Mouse (Mus musculus): ENCODE results near the gene Galc.
"Not testable (repeated sequence)": the region's sequence is repeated elsewhere in the genome, so short reads cannot be mapped to it uniquely, and the experiment has no call there.

Gene Galc

GRCm38 (mm10) chr12:98255373-98255995 lies 3.8 kb downstream of the Galc start:
- DNase-seq (ENCODE audit: low spot score in 2 of 2): no peak

GRCm38 (mm10) chr12:98252417-98252816 lies 6.8 kb downstream of the Galc start:
- DNase-seq (ENCODE audit: low spot score in 2 of 2): no peak

- no peak for DNase-seq (ENCODE audit: low spot score in 2 of 2)
Measured at GRCm38 (mm10) chr12:98250327-98250726, 8.9 kb downstream of the Galc start.

GRCm38 (mm10) chr12:98249671-98250070 lies 9.6 kb downstream of the Galc start:
- no peak for DNase-seq (ENCODE audit: low spot score in 2 of 2)

- DNase-seq (ENCODE audit: low spot score in 2 of 2): no peak
Measured at GRCm38 (mm10) chr12:98246835-98247234, 12.4 kb downstream of the Galc start.

GRCm38 (mm10) chr12:98244865-98245264 lies 14.4 kb downstream of the Galc start:
- no peak for DNase-seq (ENCODE audit: low spot score in 2 of 2)

- DNase-seq (ENCODE audit: low spot score in 2 of 2): no peak
Measured at GRCm38 (mm10) chr12:98244161-98244560, 15.1 kb downstream of the Galc start.

- not testable (repeated sequence) for DNase-seq (ENCODE audit: low spot score in 2 of 2)
Measured at GRCm38 (mm10) chr12:98238478-98238877, 20.8 kb downstream of the Galc start.

- DNase-seq (ENCODE audit: low spot score in 2 of 2): no peak
Measured at GRCm38 (mm10) chr12:98227037-98227436, 32.2 kb downstream of the Galc start.

- DNase-seq (ENCODE audit: low spot score in 2 of 2): no peak
Measured at GRCm38 (mm10) chr12:98223286-98223685, 36.0 kb downstream of the Galc start.

- no peak for DNase-seq (ENCODE audit: low spot score in 2 of 2)
Measured at GRCm38 (mm10) chr12:98216432-98216831, 42.8 kb downstream of the Galc start.

- DNase-seq (ENCODE audit: low spot score in 2 of 2): no peak
Measured at GRCm38 (mm10) chr12:98215512-98215911, 43.7 kb downstream of the Galc start.

- no peak for DNase-seq (ENCODE audit: low spot score in 2 of 2)
Measured at GRCm38 (mm10) chr12:98214191-98214590, 45.1 kb downstream of the Galc start.

- DNase-seq (ENCODE audit: low spot score in 2 of 2): no peak
Measured at GRCm38 (mm10) chr12:98213791-98214190, 45.5 kb downstream of the Galc start.

- DNase-seq (ENCODE audit: low spot score in 2 of 2): no peak
Measured at GRCm38 (mm10) chr12:98213332-98213731, 45.9 kb downstream of the Galc start.

- DNase-seq (ENCODE audit: low spot score in 2 of 2): no peak
Measured at GRCm38 (mm10) chr12:98212457-98213175, 46.6 kb downstream of the Galc start.

GRCm38 (mm10) chr12:98210495-98210894 lies 48.8 kb downstream of the Galc start:
- DNase-seq (ENCODE audit: low spot score in 2 of 2): no peak

GRCm38 (mm10) chr12:98208104-98208503 lies 51.2 kb downstream of the Galc start:
- DNase-seq (ENCODE audit: low spot score in 2 of 2): no peak

- DNase-seq (ENCODE audit: low spot score in 2 of 2): no peak
Measured at GRCm38 (mm10) chr12:98205450-98206051, 53.7 kb downstream of the Galc start.

GRCm38 (mm10) chr12:98197401-98197800 lies 61.9 kb downstream of the Galc start:
- no peak for DNase-seq (ENCODE audit: low spot score in 2 of 2)

GRCm38 (mm10) chr12:98190201-98190600 lies 69.1 kb downstream of the Galc start:
- no peak for DNase-seq (ENCODE audit: low spot score in 2 of 2)

GRCm38 (mm10) chr12:98189096-98189495 lies 70.2 kb downstream of the Galc start:
- no peak for DNase-seq (ENCODE audit: low spot score in 2 of 2)
